In the genomic region with DNA sequence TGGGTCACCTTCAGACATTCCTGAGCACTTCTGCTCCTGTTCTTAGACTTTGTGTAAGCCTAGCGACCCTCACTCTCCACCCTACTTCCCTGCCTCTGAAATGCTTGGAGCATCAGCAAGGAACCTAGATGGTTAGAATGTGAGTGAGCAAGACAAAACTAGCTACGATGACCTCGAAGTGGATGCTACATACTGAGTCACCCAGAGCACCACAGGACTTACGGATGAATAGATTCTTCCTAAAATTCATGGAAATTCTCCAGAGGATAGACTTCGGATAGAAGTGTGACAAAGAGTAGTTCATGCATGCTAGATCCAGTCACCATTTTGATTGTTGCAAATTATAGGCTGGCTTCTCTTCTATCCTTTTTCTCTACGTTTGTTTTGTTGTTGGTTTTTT, we compare ENCODE assay signal across 20 mouse cellular contexts. TPM values are rescaled to one million over a fixed set of nuclear protein-coding genes. Genes with fewer than 3 reads are reported as not detected.
"Had no signal": no experiment of that assay in that cellular context is flagged by ENCODE, and none has a peak within 500 bp of the region (broad histone marks: within the 10 kb centered on the region; RNA-seq: fewer than 3 reads in every experiment).

No protein-coding gene starts in this region.

- DNase-seq: kidney, postnatal 14 days; kidney, postnatal 4 days; left cerebral cortex, postnatal 4 days; liver, postnatal 0 days; lung, embryonic 14.5 days; retina, postnatal 1 day; right cerebral cortex, postnatal 25 days; spleen, adult 18-20 months; thymus, adult 2 months; thymus, postnatal 14 days had no signal

- H3K4me2 ChIP-seq: limb, embryonic 12.5 days; limb, embryonic 15.5 days; liver, embryonic 11.5 days; lung, embryonic 14.5 days; midbrain, embryonic 12.5 days; midbrain, embryonic 15.5 days; neural tube, embryonic 13.5 days had no signal

- H3K4me1 ChIP-seq: limb, embryonic 12.5 days; limb, embryonic 15.5 days; midbrain, embryonic 12.5 days; midbrain, embryonic 15.5 days; neural tube, embryonic 13.5 days had no signal

- H3K36me3 ChIP-seq: limb, embryonic 12.5 days; limb, embryonic 15.5 days; midbrain, embryonic 12.5 days; midbrain, embryonic 15.5 days; neural tube, embryonic 13.5 days had no signal

- H3K9me3 ChIP-seq: limb, embryonic 15.5 days; midbrain, embryonic 12.5 days; midbrain, embryonic 15.5 days; neural tube, embryonic 13.5 days had no signal

- ATAC-seq: liver, postnatal 0 days; lung, postnatal 0 days; midbrain, embryonic 15.5 days had no signal

- H3K27me3 ChIP-seq: limb, embryonic 12.5 days; limb, embryonic 15.5 days; midbrain, embryonic 12.5 days; midbrain, embryonic 15.5 days; neural tube, embryonic 13.5 days had no signal

- H3K4me3 ChIP-seq: limb, embryonic 12.5 days; limb, embryonic 15.5 days; midbrain, embryonic 12.5 days; midbrain, embryonic 15.5 days; neural tube, embryonic 13.5 days had no signal

- H3K27ac ChIP-seq: limb, embryonic 12.5 days; limb, embryonic 15.5 days; liver, embryonic 14.5 days; macrophage; midbrain, embryonic 12.5 days; midbrain, embryonic 15.5 days; neural tube, embryonic 13.5 days had no signal

- H3K9ac ChIP-seq: limb, embryonic 12.5 days; limb, embryonic 15.5 days; liver, embryonic 14.5 days; liver, postnatal 0 days; lung, embryonic 14.5 days; midbrain, embryonic 12.5 days; midbrain, embryonic 15.5 days; neural tube, embryonic 13.5 days had no signal

RNA-seq across cellular contexts. Expression of gene Ptgs2, which starts 30.2 kb away (rescaled TPM):
- polyA plus RNA-seq: liver, postnatal 0 days; testis, adult 2 months had no signal
